Mouse (Mus musculus): ENCODE results near the gene Macrod2.

GRCm38 (mm10) chr2:141152011-141152772 lies 757.1 kb downstream of the Macrod2 start:
- TF ChIP-seq FLI1 (IDR thresholded peaks at IDR 0.05; ENCODE audit: low read length): no peak
- no peak for TF ChIP-seq GATA1 (IDR thresholded peaks at IDR 0.05; ENCODE audit: borderline replicate concordance, low read length)

Measured in megakaryocyte, embryonic 14.5 days (primary cell).